Mouse (Mus musculus): ENCODE data around the gene Atp2b4. TPM values are rescaled to one million over a fixed set of nuclear protein-coding genes. Genes with fewer than 3 reads are reported as not detected.

Atp2b4 gene
- polyA plus RNA-seq, 1 experiment from 2014 or later = 3.5 TPM

DNA sequence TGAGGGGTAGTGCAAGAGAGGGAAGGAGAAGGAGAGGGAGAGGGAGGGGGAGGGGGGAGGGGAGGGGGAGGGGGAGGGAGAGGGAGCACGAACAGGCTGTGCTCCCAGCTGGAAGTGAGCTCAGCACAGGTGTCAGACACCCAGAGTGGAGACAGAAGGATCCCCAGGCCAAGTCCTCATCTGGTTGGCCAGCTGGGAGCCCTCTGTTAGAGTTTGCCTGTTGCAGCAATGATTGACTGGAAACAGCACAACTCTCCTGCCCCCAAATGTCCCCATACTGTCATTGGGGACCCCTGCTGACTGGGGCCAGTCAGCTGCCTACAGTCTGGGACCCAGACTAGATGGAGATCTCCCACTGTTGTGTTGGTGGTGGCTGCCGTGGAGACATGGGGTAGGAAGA, 19.3 kb upstream of the Atp2b4 start:
- Histone ChIP-seq H3K4me1 (peaks cover 21% of the 10 kb centered on the region), H3K27me3 (ENCODE audit: low read depth, poor library complexity, severe bottlenecking) (peaks cover 36% of the 10 kb centered on the region), H3K27ac (peak overlapping the region; percentile 32; the same call in 1 of the 2 replicates), H3K4me3 (no peak overlapping the region), H3K36me3 (no peaks in the 10 kb centered on the region), H3K9me3 (replicated peaks) (no peaks in the 10 kb centered on the region)
- WGBS = 57% methylated on average over 1 of the region's 2 CpGs
- DNase-seq (ENCODE audit: low spot score) = no peak

DNA sequence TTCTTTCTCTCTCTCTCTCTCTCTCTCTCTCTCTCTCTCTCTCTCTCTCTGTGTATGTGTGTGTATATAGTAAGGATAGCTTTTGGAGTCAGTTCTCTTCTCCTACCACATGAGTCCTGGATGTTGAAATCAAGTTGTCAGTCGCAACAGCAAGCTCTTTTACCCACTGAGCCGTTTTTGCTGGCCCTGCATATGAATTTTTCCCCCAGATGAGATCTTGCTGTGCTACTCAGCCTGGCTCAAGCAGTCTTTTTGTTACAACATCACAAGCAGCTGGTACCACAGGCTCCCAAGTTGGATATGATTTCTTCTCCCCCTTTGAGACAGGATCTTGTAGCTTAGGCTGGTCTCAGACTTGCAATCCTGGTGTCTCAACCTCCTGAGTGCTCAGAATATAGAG, 17.7 kb upstream of the Atp2b4 start:
- Histone ChIP-seq H3K4me3 (no peak overlapping the region), H3K27ac (no peak overlapping the region), H3K4me1 (peaks cover 21% of the 10 kb centered on the region), H3K9me3 (replicated peaks) (no peaks in the 10 kb centered on the region), H3K36me3 (no peaks in the 10 kb centered on the region), H3K27me3 (ENCODE audit: low read depth, poor library complexity, severe bottlenecking) (peaks cover 36% of the 10 kb centered on the region)
- WGBS = 89% methylated on average over 2 of the region's 2 CpGs
- DNase-seq (ENCODE audit: low spot score) = no peak

DNA sequence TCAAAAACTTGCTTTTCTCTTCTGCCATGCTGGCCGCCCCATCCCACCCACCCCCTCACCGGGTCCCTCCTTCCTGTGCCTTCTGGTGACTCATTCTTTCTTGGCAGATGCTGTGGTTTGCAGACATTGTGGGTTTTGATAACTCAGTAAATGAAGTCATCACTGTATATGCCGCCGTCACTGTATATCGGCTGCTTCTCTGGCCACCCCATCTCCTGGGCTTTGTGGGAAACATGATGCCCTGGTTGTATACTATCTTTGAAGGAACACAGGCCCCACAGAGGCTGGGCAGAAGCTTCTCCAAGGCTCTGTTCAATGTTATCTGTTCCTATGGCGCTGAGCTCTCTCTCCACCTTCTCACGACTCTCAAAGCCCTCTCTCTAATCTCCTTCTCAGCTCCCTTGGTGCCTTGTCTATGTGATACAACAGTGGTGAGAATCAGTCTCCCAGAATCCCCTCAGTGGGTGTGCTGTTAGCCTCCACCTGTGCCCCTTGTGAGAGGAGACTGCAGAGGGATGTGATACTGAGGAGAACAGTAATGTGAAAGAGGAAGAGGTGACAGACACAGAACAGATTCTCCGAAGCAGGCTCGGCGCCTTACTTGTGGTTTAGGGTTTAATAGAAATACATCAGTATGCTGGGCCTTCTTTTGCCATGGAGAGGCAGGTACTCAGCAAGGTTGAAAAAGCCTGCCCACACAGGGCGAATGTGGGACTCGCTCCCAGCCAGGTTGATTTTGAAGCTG, 15.1 kb upstream of the Atp2b4 start:
- Histone ChIP-seq H3K27ac (no peak overlapping the region), H3K9me3 (replicated peaks) (no peaks in the 10 kb centered on the region), H3K27me3 (ENCODE audit: low read depth, poor library complexity, severe bottlenecking) (peaks cover 16% of the 10 kb centered on the region), H3K4me1 (peaks cover 10% of the 10 kb centered on the region), H3K36me3 (no peaks in the 10 kb centered on the region), H3K4me3 (no peak overlapping the region)
- 76% methylated on average over 12 of the region's 12 CpGs for WGBS
- DNase-seq (ENCODE audit: low spot score) = no peak

DNA sequence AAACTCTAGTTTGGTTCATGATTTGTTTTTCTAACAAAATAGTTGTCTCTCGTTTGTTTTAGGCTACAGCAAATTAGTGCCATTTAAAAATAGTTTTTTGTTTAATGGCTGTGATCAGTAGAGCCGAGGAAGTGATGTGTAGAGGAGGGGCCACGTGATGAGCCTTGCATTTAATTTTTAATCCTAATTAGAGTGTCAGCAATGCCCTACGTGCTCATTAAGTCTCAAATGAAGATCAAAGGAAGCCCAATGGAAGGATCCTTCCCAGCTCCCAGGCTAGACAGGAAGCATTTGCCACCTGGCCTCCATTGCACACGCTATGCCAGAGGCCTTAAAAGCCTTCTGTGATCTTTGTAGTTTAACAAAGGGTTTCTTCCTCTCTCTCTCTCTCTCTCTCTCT, 8.5 kb upstream of the Atp2b4 start:
- H3K4me1 ChIP-seq = no peaks in the 10 kb centered on the region
- DNase-seq (ENCODE audit: low spot score) = no peak
- H3K36me3 ChIP-seq = no peaks in the 10 kb centered on the region
- WGBS = 53% methylated on average over 5 of the region's 5 CpGs
- no peak overlapping the region for H3K4me3 ChIP-seq
- peaks cover 6% of the 10 kb centered on the region; the same call in 1 of the 2 replicates for H3K27me3 ChIP-seq (ENCODE audit: low read depth, poor library complexity, severe bottlenecking)
- H3K9me3 ChIP-seq (replicated peaks) = no peaks in the 10 kb centered on the region
- H3K27ac ChIP-seq = no peak overlapping the region

DNA sequence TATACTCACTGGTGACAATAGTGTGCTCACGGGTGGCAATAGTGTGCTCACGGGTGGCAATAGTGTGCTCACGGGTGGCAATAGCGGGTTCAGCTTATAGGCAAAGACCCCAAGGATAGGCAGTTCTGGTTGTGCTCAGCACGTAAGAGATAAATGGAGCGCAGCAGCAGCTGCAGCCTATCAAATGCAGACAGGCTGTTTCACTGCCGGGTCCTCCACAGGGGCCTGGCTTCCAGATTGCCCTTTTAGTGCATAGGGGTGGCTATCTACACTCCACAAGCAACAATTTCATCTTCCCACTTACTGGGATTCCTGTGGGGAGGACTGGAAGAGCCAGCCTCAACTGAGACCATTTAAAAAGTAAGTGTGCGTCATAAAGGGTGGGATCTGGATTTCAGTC, 7.2 kb upstream of the Atp2b4 start:
- Histone ChIP-seq H3K27ac (no peak overlapping the region), H3K4me1 (no peaks in the 10 kb centered on the region), H3K9me3 (replicated peaks) (no peaks in the 10 kb centered on the region), H3K27me3 (ENCODE audit: low read depth, poor library complexity, severe bottlenecking) (peaks cover 13% of the 10 kb centered on the region; the same call in 1 of the 2 replicates), H3K4me3 (no peak overlapping the region), H3K36me3 (no peaks in the 10 kb centered on the region)
- DNase-seq (ENCODE audit: low spot score) = no peak
- WGBS = 84% methylated on average over 8 of the region's 8 CpGs

DNA sequence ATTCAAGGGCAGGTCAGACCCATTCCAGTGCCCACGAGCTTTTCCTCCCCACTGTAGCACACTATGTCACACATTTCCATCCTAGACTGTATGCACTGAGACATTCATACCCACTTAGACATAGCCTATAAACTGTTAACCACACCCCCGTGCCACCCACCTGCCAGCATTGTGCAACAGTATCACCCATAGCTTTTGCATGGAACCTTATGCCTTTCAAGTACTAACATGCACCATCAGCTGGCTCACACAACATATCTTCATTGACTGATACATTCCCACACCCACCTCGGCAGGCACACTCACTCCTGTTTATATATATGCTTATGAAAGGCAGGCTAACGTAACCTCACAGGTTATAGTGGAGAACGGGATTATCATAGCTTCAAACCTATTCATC, 902 bp upstream of the Atp2b4 start:
- peaks cover 59% of the 10 kb centered on the region for H3K27me3 ChIP-seq (ENCODE audit: low read depth, poor library complexity, severe bottlenecking)
- DNase-seq (ENCODE audit: low spot score) = no peak
- 78% methylated on average over 5 of the region's 5 CpGs for WGBS
- H3K9me3 ChIP-seq (replicated peaks) = no peaks in the 10 kb centered on the region
- peaks cover 45% of the 10 kb centered on the region for H3K4me1 ChIP-seq
- no peak overlapping the region for H3K4me3 ChIP-seq
- no peak overlapping the region for H3K27ac ChIP-seq
- H3K36me3 ChIP-seq = no peaks in the 10 kb centered on the region

DNA sequence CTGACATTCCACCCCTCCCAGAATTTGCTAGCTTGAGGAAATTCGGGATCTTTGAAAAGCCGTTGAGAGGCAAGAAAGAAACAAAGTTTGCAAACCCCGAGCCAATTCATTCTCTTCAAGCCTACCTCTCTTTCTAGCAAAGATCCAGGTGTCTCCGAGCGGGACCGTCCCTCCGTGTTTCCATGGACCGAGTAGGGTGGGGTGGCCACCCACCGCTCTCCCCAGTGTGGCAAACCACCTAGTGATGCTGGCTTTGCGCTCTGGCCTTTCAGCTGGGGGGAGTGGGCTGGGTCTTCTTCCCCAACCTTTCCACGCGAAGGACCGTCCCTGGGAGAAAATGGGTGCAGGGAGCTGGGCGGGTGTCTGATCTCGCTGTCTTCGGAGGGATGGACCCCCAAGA, 329 bp downstream of the Atp2b4 start:
- under 1% methylated on average over 16 of the region's 16 CpGs for WGBS
- peak overlapping the region; percentile 53 for H3K27ac ChIP-seq

DNA sequence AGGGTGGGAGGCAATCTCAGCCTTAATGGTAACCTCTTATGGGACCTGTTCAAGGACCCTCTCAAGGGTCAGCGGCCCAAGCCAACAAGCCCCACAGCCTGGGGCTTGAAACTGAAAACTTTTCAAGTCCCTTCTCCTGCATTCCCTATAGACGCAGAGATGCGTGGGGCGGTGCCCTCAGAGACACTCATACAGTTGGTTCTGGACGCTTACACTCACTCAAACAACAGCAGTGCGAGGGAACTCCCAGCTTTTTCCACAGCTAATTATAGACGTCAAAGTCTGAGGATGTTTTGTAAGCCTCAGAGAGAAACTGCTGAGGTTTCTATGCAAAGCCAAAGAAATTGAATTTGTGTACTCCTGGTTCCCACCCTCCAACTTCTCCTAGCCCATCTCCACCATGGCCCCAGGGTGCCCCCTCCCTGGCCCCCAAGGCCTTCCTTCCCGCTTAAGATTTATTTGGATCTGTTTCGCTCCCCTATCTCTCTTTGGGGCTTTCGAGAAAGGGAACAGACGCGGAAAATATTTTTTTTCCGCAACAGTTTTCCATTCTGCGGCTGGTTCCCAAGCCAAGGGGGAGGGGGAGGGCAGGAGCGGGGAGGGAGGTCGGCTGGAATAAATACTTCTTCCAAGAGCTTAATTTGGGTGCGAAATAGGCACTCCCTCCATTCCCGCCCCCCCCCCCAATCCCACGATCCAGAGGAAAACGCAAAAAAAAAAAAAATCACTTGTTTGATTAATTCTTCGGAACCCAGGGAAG, 975 bp downstream of the Atp2b4 start:
- Histone ChIP-seq H3K27ac (no peak overlapping the region), H3K36me3 (no peaks in the 10 kb centered on the region), H3K9me3 (replicated peaks) (no peaks in the 10 kb centered on the region), H3K4me3 (peak overlapping the region; percentile 61), H3K4me1 (peaks cover 45% of the 10 kb centered on the region), H3K27me3 (ENCODE audit: low read depth, poor library complexity, severe bottlenecking) (peaks cover 58% of the 10 kb centered on the region)
- WGBS = 3% methylated on average over 21 of the region's 21 CpGs
- peak; percentile 47 for DNase-seq (ENCODE audit: low spot score)

More for the DNA sequence above, 329 bp downstream of the Atp2b4 start:
- DNase-seq (ENCODE audit: low spot score) = no peak
- Histone ChIP-seq H3K9me3 (replicated peaks) (no peaks in the 10 kb centered on the region), H3K4me1 (peaks cover 45% of the 10 kb centered on the region), H3K4me3 (peak overlapping the region; percentile 61), H3K27me3 (ENCODE audit: low read depth, poor library complexity, severe bottlenecking) (peaks cover 59% of the 10 kb centered on the region), H3K36me3 (no peaks in the 10 kb centered on the region)

DNA sequence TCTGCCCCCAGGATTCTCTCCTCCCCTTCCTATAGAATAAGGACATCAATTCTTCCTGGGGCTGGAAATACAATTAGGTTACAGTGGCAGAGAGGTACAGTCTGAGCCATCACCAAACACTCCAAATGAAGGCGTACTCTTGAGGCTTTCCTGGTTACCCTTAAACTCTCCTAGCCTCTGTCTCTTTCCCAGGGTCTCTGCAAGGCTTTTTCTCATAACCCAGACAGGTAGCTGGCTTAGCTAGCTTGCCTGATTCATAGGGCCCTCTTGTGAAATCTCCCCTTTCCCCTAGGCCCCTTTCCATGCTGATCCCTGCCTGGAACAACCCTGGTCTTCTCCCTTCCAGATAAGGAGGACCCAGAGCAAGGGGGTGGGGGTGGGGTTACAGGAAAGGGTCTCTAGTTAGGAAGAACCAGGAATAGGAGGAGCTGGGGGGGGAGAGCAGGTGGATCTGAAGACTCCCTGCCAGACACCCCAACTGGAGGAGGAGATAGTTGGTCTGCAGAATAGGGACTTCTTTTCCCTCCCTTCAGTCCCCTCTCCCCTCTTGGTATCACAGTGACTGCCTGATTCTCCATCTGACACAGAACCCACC, 1.9 kb downstream of the Atp2b4 start:
- Histone ChIP-seq H3K9me3 (replicated peaks) (no peaks in the 10 kb centered on the region), H3K4me3 (peak overlapping the region; percentile 61; the same call in 1 of the 2 replicates), H3K4me1 (peaks cover 45% of the 10 kb centered on the region), H3K27ac (0 out of 2 replicates have a peak overlapping the region, but pooled peaks have one; percentile 46), H3K27me3 (ENCODE audit: low read depth, poor library complexity, severe bottlenecking) (peaks cover 51% of the 10 kb centered on the region), H3K36me3 (no peaks in the 10 kb centered on the region)
- DNase-seq (ENCODE audit: low spot score) = no peak
- WGBS = 55% methylated on average over 1 of the region's 1 CpGs

DNA sequence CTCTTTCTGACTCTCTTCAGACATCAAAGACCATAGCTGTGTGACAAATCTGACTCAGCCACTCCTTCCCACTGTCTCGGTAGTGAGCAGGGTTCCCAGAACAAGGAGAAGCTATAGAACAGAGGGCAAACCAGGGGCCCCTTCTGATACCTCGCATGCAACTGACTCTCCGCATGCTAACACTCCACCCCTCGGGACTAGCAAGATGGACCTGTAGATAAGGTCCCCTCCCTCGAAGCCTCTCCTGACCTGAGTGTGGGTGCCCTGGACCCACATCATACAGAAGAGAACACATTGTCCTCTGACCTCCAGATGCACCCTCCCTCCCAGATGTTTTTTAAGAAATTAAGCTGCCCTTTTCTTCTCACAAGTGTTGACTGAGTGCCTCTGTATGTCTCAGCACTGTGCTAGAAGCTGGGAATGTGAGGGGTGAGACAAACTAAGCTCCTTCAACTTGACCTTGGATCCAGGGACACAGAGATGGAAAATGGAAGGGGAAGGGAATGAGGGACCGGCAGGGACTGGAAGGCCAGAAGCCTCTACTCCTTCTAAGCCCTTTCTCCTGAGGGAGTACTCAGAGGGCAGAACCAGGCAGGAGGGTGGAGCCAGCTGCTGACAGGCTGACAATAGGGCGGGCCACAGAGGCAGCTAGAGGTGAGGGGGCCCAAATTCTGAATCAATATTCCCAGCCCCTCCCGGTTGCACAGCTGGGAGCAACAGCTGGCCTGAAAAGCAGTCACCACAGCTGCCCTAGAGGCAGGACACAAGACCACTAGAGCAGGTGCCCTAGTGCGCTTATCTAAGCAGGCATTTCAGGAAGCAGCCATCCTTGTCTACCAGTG, 2.6 kb downstream of the Atp2b4 start:
- H3K4me1 ChIP-seq = peaks cover 52% of the 10 kb centered on the region
- DNase-seq (ENCODE audit: low spot score) = no peak

DNA sequence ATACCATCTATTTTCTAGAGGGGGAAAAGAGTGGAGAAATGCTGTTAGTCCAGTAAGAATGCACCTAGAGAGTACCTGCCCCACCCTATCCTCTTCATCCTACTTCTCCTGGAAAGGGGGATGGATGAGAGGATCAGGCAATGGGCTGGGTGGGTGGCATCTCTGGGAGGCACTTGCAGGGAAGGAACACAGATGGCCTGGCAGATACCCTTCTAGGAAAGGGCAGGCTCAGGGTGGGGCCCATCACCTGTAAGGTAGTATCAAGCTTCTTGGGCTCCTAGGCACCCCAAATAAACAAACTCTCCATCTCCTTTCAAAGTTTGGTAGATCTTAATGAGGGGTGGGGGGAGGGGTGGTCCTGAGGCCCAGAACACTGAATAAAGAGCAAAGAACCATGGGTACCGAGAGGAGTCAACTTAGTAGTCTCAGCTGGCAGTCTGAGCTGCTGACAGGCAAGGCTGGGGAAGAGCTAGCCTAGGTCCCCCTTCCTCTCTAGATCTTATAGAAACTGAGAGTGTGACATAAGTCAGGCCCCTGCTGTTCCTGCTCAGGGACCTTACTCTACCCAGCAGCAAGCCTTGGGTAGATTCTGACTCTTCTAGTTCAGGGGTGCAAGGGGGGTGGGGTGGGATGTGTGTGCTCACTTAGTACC, 3.4 kb downstream of the Atp2b4 start:
- Histone ChIP-seq H3K9me3 (replicated peaks) (no peaks in the 10 kb centered on the region), H3K36me3 (no peaks in the 10 kb centered on the region), H3K4me3 (no peak overlapping the region), H3K4me1 (peaks cover 52% of the 10 kb centered on the region), H3K27me3 (ENCODE audit: low read depth, poor library complexity, severe bottlenecking) (peaks cover 46% of the 10 kb centered on the region), H3K27ac (no peak overlapping the region; the same call in 1 of the 2 replicates)
- no peak for DNase-seq (ENCODE audit: low spot score)
- 50% methylated on average over 1 of the region's 1 CpGs for WGBS

More for the DNA sequence above, 2.6 kb downstream of the Atp2b4 start:
- Histone ChIP-seq H3K27me3 (ENCODE audit: low read depth, poor library complexity, severe bottlenecking) (peaks cover 46% of the 10 kb centered on the region), H3K36me3 (no peaks in the 10 kb centered on the region), H3K9me3 (replicated peaks) (no peaks in the 10 kb centered on the region), H3K27ac (peak overlapping the region; percentile 46; the same call in 1 of the 2 replicates), H3K4me3 (no peak overlapping the region)
- 28% methylated on average over 9 of the region's 9 CpGs for WGBS

DNA sequence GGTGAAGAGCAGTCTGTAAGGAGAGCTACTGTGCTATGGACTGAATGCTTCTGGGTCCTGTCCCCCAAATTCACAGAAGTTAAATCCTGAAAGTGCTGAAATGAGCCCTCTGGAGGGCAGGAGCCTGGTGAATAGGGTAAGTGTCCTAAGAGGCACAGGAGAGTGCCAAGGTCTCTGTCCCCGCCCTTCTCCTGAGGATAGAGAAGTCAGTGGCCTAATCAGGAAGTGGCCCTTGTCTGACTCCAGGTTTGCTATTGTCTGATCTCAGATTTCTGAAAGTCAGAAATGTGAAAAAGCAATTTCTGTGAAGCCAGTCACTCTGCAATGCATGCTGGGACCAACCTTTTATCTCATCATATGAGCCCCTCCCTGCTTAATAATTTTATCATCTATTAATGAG, 7.2 kb downstream of the Atp2b4 start:
- Histone ChIP-seq H3K4me1 (peaks cover 21% of the 10 kb centered on the region), H3K4me3 (no peak overlapping the region), H3K36me3 (no peaks in the 10 kb centered on the region), H3K27ac (no peak overlapping the region), H3K9me3 (replicated peaks) (no peaks in the 10 kb centered on the region), H3K27me3 (ENCODE audit: low read depth, poor library complexity, severe bottlenecking) (peaks cover 15% of the 10 kb centered on the region)
- no peak for DNase-seq (ENCODE audit: low spot score)
- 39% methylated on average over 1 of the region's 1 CpGs for whole genome bisulfite sequencing
